Mouse (Mus musculus) left cerebral cortex, adult 2 months (tissue): ENCODE data around the gene Rnf151. TPM values are rescaled to one million over a fixed set of nuclear protein-coding genes. Genes with fewer than 3 reads are reported as not detected.

ENCODE experiments used
- DNase-seq, 2 experiments: peaks; one replicate each; pipeline ENCODE4 v3.0.0; 2021 to 2022; ENCODE audit warnings: low spot score in 2 of 2, mixed read lengths in 1 of 2; ENCODE audit errors: extremely low spot score in 1 of 2
- H3K27ac ChIP-seq: fragments of 200-600 bp; 2 replicates; pipeline ENCODE4 v1.8.1; 2022
- H3K4me3 ChIP-seq: fragments of 200-600 bp; 2 replicates; pipeline ENCODE4 v1.8.1; 2022
- CTCF ChIP-seq: fragments of 200-600 bp; IDR thresholded peaks from 2 replicates; pipeline ENCODE4 v1.8.1; 2022; ENCODE audit warnings: antibody characterized with exemption, mild to moderate bottlenecking, moderate library complexity
- intact Hi-C: fragments of 180-260 bp; cut with DNase I; formaldehyde crosslinking; loops from one replicate; pipeline ENCODE4 v1.15.1; 2025
- total RNA-seq, 2 experiments: library from RNA; stranded (reverse); gene quantifications; 2 replicates each; pipeline ENCODE4 v1.2.3; 2021

Rnf151 gene
- total RNA-seq, 2 experiments from 2014 or later = 1.1 TPM; not detected in 1

DNA sequence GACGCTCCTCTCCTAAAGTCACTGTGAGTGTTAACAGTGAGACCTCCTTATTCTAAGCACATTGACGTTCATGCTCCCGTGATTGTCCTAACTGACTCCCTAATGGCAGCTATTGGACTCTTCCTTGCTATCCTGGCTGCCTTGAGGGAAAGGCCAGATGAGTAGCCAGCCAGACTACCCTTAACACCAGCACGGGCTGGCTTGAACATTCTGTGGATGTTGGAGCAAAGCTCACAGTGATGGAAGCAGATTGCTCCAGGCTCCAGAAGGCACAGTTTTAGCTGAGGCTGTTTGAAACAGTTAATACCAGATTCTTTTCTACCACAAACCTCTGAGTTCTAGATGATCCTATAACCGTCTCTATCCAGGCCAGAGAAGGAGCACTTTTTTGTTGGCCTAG, 26.0 kb upstream of the Rnf151 start:
- no peak overlapping the region for H3K27ac ChIP-seq
- no peak for TF ChIP-seq CTCF
- H3K4me3 ChIP-seq = no peak overlapping the region
- intact Hi-C loops = no loop called here
- no peak for DNase-seq

DNA sequence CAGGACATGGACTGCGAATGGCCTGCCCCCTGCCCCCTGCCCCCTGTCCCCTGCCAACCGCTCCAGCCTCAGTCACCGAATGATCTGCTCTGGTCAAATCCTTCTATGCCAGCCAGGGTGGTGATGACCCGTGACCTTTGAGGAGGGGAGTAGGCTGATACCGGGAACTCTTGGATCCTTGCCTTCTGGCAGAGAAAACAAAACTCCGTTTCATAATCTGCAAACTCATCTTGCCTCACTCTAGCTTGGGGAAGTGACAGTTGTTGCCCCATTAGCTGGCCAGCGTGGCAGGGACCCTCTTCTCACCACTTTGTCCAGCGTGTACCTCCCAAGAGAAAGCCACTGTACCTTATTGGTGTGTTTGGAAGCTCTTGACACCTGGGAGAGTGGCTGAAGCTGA, 24.4 kb upstream of the Rnf151 start:
- no peak for DNase-seq
- TF ChIP-seq CTCF = no peak
- Histone ChIP-seq H3K27ac (no peak overlapping the region), H3K4me3 (no peak overlapping the region)
- intact Hi-C loops = no loop called here

DNA sequence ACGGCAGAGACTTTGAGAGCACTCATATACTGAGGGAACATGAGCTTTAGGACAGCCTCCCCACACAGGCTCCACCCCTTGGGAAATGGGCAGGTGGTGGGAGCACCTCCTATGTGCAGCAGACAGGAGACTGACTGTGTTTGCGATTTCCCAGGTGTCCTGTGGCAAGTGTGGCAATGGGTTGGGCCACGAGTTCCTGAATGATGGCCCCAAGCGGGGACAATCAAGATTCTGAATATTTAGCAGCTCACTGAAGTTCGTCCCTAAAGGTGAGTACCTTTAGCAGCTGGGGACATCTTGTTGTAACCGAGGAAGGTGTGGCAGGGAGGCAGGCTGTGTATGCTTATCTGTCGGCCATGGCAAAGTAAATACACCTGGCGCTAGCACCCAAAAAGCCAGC, 22.1 kb upstream of the Rnf151 start:
- Histone ChIP-seq H3K27ac (no peak overlapping the region), H3K4me3 (no peak overlapping the region)
- intact Hi-C loops = no loop called here
- no peak for DNase-seq
- no peak for TF ChIP-seq CTCF

DNA sequence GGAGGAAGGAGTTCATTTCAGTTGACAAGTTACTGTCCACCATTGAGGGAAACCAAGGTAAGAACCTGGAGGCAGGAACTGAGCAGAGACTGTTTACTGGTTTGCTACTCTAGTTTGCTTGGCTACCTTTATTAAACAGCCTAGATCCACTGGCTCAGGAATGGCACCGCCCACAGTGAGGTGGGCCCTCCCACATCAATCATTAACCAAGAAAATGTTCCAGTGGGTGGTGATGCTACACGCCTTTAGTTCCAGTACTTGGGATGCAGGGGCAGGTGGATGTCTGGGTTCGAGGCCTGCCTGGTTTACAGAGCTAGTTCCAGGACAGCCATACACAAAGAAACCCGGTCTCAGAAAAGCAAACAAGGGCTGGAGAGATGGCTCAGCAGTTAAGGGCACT, 20.4 kb upstream of the Rnf151 start:
- intact Hi-C loops = no loop called here
- H3K4me3 ChIP-seq = no peak overlapping the region
- H3K27ac ChIP-seq = no peak overlapping the region
- no peak for DNase-seq
- TF ChIP-seq CTCF = no peak

DNA sequence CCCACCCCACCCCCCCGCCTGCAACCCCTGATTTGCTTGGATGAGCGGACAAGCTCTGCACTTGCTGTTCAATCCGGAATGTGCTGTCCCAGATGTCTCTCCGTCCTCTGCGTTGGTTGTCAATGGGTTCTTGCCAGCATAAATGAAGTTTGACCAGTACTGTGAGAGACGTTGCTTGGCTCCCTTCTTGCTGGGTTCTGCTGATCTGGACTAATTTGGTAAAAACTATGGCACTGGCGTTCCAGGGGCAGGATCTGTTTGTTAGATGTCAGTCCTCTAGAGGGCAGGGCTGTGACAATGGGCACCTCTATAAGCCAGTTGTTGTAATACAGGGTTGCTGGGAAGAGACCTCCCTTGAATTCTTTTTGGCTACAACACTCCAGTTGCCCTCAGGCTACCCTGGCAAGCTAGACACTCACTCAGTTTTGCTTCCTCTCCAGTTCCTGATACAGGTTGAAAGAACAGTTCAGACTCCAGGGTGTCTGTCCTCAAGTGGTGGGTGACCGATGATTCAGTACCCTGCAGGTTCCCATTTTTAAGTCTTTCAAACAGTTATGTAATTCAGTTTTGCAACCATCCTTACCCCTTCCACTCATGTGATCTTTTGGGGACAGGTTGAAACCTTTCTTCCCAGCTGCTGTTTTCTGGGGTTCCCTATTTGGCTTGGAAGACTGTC, 19.4 kb upstream of the Rnf151 start:
- DNase-seq = no peak
- H3K27ac ChIP-seq = no peak overlapping the region
- H3K4me3 ChIP-seq = peak overlapping the region; percentile 66
- intact Hi-C loops = no loop called here
- TF ChIP-seq CTCF = no peak; the same call in 1 of the 2 replicates

DNA sequence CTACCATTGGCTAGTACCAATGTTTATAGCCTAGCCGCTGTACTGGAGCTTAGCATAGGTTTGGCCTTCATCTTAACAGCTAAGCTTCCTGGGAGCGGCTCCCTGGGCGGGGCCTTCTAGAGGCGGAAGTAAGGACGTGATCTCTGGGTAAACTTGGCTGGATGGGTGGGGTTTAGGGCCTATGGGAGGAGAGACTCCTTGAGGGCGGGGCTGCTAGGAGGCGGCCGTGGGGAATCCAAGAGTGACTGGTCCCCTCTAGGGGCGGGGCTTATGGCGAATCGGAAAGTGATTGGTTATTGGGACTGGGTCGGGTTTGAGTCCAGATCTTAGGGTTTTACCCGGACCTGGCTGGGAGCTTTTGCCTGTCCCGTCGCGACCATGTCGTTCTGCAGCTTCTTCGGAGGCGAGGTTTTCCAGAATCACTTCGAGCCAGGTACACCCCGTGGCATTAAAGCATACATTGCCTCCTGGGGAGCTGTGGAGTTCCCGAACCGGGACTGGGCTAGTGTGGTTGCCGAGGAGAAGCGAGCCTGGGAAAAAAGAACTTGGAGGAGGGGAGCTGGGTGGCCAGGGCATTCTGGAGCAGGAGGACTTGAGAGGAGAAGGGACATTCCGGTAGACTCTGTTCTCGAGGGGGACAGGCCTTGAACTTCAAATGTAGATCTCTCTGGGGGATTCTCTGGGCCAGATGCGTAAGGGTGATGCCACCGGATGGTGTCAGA, 18.6 kb upstream of the Rnf151 start, which contains the start of gene Msrb1:
TSS of gene Msrb1 (plus strand) at position 313 of the 722 bp plus-strand sequence.
- peak; percentile 86 to 91 for DNase-seq
- intact Hi-C loops = no loop called here
- H3K27ac ChIP-seq = peak within 1 kb of the TSS; percentile 80
- TF ChIP-seq CTCF = no peak
- peak within 1 kb of the TSS; percentile 66 for H3K4me3 ChIP-seq

DNA sequence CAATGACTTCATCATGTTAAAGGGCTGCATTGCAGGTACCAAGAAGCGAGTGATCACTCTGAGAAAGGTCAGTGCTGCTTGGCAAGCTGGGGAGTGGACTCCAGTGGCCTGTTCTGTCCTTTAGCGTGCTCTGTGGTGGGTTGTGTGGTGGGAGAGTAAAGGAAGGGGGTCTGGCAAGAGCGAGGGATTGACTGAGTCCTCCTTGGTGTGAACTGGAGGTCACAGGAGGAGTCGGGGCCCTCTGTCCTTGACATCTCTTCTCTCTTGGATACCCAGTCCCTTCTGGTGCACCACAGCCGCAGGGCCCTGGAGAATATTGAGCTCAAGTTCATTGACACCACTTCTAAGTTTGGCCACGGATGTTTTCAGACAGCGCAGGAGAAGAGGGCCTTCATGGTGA, 17.6 kb upstream of the Rnf151 start:
- intact Hi-C loops = no loop called here
- H3K27ac ChIP-seq = no peak overlapping the region
- H3K4me3 ChIP-seq = no peak overlapping the region
- no peak for TF ChIP-seq CTCF
- DNase-seq = no peak

DNA sequence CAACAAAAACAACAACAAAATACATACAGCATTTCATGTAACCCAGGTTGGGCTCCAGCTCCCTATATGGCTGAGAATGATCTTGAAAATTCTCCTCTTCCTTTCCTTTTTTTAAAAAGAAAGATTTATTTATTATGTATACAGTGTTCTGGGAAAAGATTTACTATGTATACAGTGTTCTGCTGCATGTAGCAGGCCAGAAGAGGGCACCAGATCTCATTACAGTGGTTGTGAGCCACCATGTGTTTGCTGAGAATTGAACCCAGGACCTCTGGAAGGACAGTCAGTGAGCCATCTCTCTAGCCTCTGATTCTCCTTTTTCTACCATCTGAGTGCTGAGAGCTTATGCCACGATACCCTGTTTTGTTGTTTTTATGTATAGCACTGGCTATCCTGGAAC, 16.6 kb upstream of the Rnf151 start:
- TF ChIP-seq CTCF = peak; percentile 32
- Histone ChIP-seq H3K27ac (no peak overlapping the region), H3K4me3 (no peak overlapping the region)
- no peak for DNase-seq
- intact Hi-C loops = no loop called here

DNA sequence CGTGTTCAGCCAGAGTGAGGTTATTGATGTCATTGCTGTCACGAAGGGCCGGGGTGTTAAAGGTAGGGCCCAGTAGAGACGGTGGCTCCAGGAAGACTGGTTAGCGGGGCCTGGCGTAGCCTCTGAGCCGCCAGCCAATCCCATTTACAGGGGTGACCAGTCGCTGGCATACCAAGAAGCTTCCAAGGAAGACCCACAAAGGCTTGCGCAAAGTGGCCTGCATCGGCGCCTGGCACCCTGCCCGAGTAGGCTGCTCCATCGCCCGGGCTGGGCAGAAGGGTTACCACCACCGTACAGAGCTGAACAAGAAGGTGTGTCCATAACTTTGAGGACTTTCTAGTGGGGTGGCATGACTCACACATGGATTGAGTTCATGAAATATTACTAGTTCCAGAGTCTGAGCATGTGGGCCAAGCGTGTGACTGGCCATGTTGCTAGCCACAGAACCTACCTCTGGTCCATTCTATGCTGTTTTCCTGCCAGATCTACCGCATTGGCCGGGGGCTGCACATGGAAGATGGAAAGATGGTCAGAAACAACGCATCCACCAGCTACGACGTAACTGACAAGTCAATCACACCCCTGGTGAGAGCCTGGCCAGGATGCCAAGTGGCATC, 15.7 kb upstream of the Rnf151 start:
- DNase-seq = no peak
- no peak overlapping the region for H3K4me3 ChIP-seq
- intact Hi-C loops = no loop called here
- TF ChIP-seq CTCF = no peak
- H3K27ac ChIP-seq = no peak overlapping the region

DNA sequence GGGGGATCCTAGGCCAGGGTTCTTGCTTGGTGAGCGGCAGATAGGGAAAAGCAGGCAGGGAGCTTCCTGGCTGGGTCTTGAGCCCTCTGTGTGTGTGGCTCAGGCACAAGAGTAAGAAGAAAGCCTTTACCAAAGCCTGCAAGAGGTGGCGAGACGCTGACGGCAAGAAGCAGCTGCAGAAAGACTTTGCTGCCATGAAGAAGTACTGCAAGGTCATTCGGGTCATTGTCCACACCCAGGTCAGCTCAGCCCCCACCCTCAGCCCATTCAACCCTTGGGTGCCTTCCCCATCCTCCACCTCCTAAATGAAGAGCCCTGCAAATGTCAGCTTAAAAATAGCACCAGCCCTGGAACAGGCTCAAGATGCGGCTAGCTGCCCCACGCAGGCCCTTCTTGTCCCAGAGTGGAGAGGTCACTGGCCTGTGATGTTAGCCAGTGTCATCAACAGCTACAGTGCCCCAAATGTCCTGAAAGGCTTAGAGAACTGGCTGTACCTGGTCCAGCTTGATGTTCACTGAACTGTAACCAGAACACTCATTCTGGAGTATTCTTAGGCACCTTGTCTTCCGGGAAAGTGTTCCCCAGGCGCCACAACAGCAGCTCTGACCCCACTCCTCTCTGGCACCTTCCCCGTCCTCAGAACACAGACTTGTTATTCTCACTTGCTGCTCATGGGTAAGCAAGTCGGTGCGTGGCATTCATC, 14.5 kb upstream of the Rnf151 start:
- intact Hi-C loops = no loop called here
- no peak for TF ChIP-seq CTCF

DNA sequence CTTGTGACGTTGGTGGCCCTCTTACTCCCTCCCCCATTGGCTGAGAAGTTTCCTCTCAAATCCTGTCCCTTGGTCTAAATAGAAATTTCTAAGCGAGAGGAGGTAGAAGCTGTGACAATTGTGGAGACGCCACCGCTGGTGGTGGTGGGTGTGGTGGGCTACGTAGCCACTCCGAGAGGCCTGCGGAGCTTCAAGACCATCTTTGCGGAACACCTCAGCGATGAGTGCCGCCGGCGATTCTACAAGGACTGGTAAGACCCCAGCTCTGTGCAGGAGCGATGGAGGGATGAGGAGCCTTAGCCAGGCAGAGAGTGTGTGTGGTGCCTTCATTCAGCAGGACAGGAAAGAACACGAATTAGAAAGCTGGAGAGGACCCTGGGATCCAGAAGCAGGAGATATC, 12.9 kb upstream of the Rnf151 start:
- intact Hi-C loops = no loop called here
- DNase-seq = no peak

More for the DNA sequence above, 14.5 kb upstream of the Rnf151 start:
- no peak for DNase-seq
- Histone ChIP-seq H3K27ac (no peak overlapping the region), H3K4me3 (no peak overlapping the region)

DNA sequence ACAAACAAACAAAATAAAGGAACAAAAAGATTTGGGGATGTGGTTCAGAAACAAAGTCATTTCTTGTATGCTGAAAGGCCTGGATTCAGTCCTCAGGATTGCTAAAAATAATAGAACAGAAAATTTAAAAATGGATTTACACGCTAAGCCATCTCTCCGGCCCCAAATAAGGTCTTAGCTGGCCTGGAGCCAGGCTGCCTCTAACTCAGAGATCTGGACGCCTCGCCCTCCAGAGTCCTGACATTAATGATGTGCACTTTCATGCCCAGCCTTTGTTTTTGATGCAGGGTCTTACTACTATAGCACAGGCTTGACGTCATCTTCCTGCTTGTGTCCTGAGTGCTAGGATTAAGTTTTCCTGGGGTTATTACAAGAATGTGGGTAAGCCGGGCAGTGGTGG, 11.2 kb upstream of the Rnf151 start:
- no peak overlapping the region for H3K4me3 ChIP-seq
- DNase-seq = no peak
- no peak for TF ChIP-seq CTCF
- no peak overlapping the region for H3K27ac ChIP-seq
- intact Hi-C loops = no loop called here

More for the DNA sequence above, 12.9 kb upstream of the Rnf151 start:
- H3K27ac ChIP-seq = no peak overlapping the region
- H3K4me3 ChIP-seq = no peak overlapping the region
- TF ChIP-seq CTCF = no peak
